Mouse (Mus musculus) MEL-GATA-1-ER (cell line): Measurements from ENCODE around the gene Rin2.

ENCODE experiments used
- DNase-seq: peaks from one replicate; pipeline ENCODE4 v3.0.0-alpha.2; 2012; ENCODE audit warnings: low read depth; ENCODE audit errors: extremely low read depth

Gene Rin2

GRCm38 (mm10) chr2:145785758-145786617 is 111.0 kb downstream of the Rin2 start:
- DNase-seq, result no peak

- DNase-seq, result no peak
Observed at GRCm38 (mm10) chr2:145786618-145786932, 111.6 kb downstream of the Rin2 start.

- DNase-seq, result no peak
Observed at GRCm38 (mm10) chr2:145787486-145787885, 112.5 kb downstream of the Rin2 start.

- no peak for DNase-seq
Observed at GRCm38 (mm10) chr2:145788562-145789346, 113.7 kb downstream of the Rin2 start.

- no peak for DNase-seq
Observed at GRCm38 (mm10) chr2:145793702-145794101, 118.7 kb downstream of the Rin2 start.

- DNase-seq, result no peak
Observed at GRCm38 (mm10) chr2:145794318-145794954, 119.4 kb downstream of the Rin2 start.

GRCm38 (mm10) chr2:145797851-145798250 is 122.8 kb downstream of the Rin2 start:
- DNase-seq, result no peak

GRCm38 (mm10) chr2:145798954-145799353 is 123.9 kb downstream of the Rin2 start:
- DNase-seq, result no peak

GRCm38 (mm10) chr2:145801322-145802052 is 126.5 kb downstream of the Rin2 start:
- no peak for DNase-seq

GRCm38 (mm10) chr2:145802626-145803025 is 127.6 kb downstream of the Rin2 start:
- DNase-seq, result no peak

- DNase-seq, result no peak
Observed at GRCm38 (mm10) chr2:145803822-145804342, 128.9 kb downstream of the Rin2 start.

- no peak for DNase-seq
Observed at GRCm38 (mm10) chr2:145804524-145804923, 129.5 kb downstream of the Rin2 start.

GRCm38 (mm10) chr2:145807276-145807675 is 132.3 kb downstream of the Rin2 start:
- DNase-seq, result no peak

- no peak for DNase-seq
Observed at GRCm38 (mm10) chr2:145808251-145808650, 133.2 kb downstream of the Rin2 start.

- no peak for DNase-seq
Observed at GRCm38 (mm10) chr2:145808667-145809066, 133.7 kb downstream of the Rin2 start.

GRCm38 (mm10) chr2:145810676-145811075 is 135.7 kb downstream of the Rin2 start:
- no peak for DNase-seq

- DNase-seq, result no peak
Observed at GRCm38 (mm10) chr2:145812818-145813217, 137.8 kb downstream of the Rin2 start.

GRCm38 (mm10) chr2:145817195-145817594 is 142.2 kb downstream of the Rin2 start:
- no peak for DNase-seq

- no peak for DNase-seq
Observed at GRCm38 (mm10) chr2:145822013-145822782, 147.2 kb downstream of the Rin2 start.
